Mouse (Mus musculus) limb, embryonic 12.5 days (tissue): ENCODE measurements around the gene Slc30a4. TPM values are rescaled to one million over a fixed set of nuclear protein-coding genes. Genes with fewer than 3 reads are reported as not detected.
A peak's percentile ranks its signal among the peaks of the same experiment; 100 is the strongest.

ENCODE experiments used
- ATAC-seq: fragments of 200-750 bp; cut with Nextera tagmentation; 2 replicates; pipeline ENCODE4 v1.8.0; 2017; ENCODE audit warnings: low read depth, moderate TSS enrichment; ENCODE audit not compliant: insufficient number of reproducible peaks, insufficient read depth, low FRiP score, low TSS enrichment
- H3K27ac ChIP-seq: fragments of 300-500 bp; sonication (generic); 2 replicates; pipeline ENCODE4 v1.5.1; 2016; ENCODE audit warnings: mild to moderate bottlenecking, moderate library complexity
- H3K27me3 ChIP-seq: fragments of 300-500 bp; sonication (generic); 2 replicates; pipeline ENCODE4 v1.6.1; 2016; ENCODE audit warnings: mild to moderate bottlenecking, moderate library complexity
- H3K36me3 ChIP-seq: fragments of 300-500 bp; sonication (generic); 2 replicates; pipeline ENCODE4 v1.6.1; 2016; ENCODE audit warnings: mild to moderate bottlenecking, moderate library complexity
- H3K4me1 ChIP-seq: fragments of 300-500 bp; sonication (generic); replicated peaks from 2 replicates; pipeline ENCODE4 v1.6.1; 2016
- H3K4me2 ChIP-seq: fragments of 300-500 bp; sonication (generic); 2 replicates; pipeline ENCODE4 v1.6.1; 2016; ENCODE audit warnings: mild to moderate bottlenecking, moderate library complexity
- H3K4me3 ChIP-seq: fragments of 300-500 bp; sonication (generic); replicated peaks from 2 replicates; pipeline ENCODE4 v1.5.1; 2016; ENCODE audit warnings: mild to moderate bottlenecking
- H3K9ac ChIP-seq: fragments of 300-500 bp; sonication (generic); replicated peaks from 2 replicates; pipeline ENCODE4 v1.6.1; 2016; ENCODE audit warnings: mild to moderate bottlenecking, moderate library complexity
- H3K9me3 ChIP-seq: fragments of 300-500 bp; sonication (generic); 2 replicates; pipeline ENCODE4 v1.6.1; 2016; ENCODE audit warnings: mild to moderate bottlenecking, moderate library complexity
- WGBS: fragments of 180-500 bp; shearing (Covaris S2); methylation state at CpG from one replicate; pipeline ENCODE4 v1.1.7; 2016; 5-methylcytosine and 5-hydroxymethylcytosine counted together
- polyA plus RNA-seq: library from polyadenylated mRNA; unstranded; fragments of >200 nt; fragmentation: Nextera tagmentation; extraction: Ambion mirVana; gene quantifications from 2 replicates; pipeline ENCODE4 v1.2.1, GENCODE M21; 2016

Gene Slc30a4
- polyA plus RNA-seq: 11.1 and 12.4 TPM in 2 replicates

DNA sequence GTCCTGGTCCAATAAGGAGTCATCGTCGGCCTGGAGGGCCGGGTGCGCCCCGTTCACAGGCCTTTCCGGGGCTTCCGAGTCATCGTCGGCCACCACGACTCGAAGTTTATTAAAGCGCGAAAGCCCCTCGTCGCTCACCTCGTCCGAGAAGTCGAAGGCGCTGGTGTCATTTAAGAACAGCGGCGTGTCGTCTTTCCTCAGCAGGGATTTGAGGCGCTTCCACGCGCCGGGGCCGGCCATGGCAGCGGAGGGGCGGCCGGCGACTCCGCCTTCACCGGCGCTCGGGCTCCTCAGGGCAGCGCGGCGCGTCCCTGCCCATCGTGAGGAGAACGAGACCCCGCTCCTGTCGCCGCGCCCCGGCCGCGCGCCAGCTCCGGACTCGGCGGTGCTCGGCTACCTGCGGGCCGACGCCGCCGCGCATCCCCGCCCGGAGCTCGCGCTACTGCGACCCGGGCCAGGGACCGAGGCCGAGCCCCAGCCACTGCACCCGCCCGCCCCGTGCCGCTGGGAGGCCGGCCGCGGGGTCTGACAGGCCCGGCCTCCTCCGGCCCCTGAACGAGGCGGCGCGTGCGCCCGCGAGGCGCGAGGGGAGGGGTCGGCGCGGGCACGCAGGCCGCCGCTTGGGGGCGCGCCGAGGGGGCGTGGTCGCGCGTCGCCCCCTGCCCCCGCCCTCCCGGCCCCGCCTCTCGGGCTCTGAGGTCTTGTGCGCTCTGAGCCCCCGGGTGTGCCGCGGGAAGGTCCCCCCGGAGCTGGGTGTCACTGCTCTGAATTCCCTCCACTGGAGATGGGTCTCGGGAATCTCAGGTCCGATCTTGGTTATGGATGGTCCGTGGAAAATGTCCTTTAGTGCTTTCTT is at the start of gene Slc30a4:
Slc30a4 (minus strand) TSS at position 483 of the 856 bp plus-strand sequence.
- Histone ChIP-seq H3K4me1 (peaks cover 10% of the 10 kb centered on the region), H3K4me3 (peak within 1 kb of the TSS; percentile 76), H3K9ac (peak within 1 kb of the TSS; percentile 82), H3K36me3 (no peaks in the 10 kb centered on the region), H3K27me3 (0 out of 2 replicates have a peak, but pooled peaks cover 4% of the 10 kb centered on the region), H3K4me2 (peak within 1 kb of the TSS; percentile 75), H3K27ac (peak within 1 kb of the TSS; percentile 80), H3K9me3 (no peaks in the 10 kb centered on the region)
- ATAC-seq: peak; percentile 97
- under 1% methylated on average over 92 of the region's 111 CpGs for WGBS

- Histone ChIP-seq H3K4me3 (no peak overlapping the region), H3K4me2 (no peak overlapping the region), H3K36me3 (peaks cover 56% of the 10 kb centered on the region), H3K4me1 (no peaks in the 10 kb centered on the region), H3K27me3 (no peaks in the 10 kb centered on the region), H3K9me3 (no peaks in the 10 kb centered on the region), H3K9ac (no peak overlapping the region), H3K27ac (no peak overlapping the region)
- 89% methylated on average over 9 of the region's 9 CpGs for WGBS
- ATAC-seq: no peak
Measured at GRCm38 (mm10) chr2:122746461-122746860, 44.0 kb upstream of the Slc30a4 start.

GRCm38 (mm10) chr2:122739023-122739422 is 36.6 kb upstream of the Slc30a4 start:
- Histone ChIP-seq H3K9me3 (no peaks in the 10 kb centered on the region), H3K27me3 (peaks cover 11% of the 10 kb centered on the region; the same call in 1 of the 2 replicates), H3K4me2 (peak overlapping the region; percentile 66), H3K4me3 (peak overlapping the region; percentile 87), H3K4me1 (peaks cover 8% of the 10 kb centered on the region), H3K27ac (no peak overlapping the region), H3K9ac (peak overlapping the region; percentile 92), H3K36me3 (peaks cover 8% of the 10 kb centered on the region; the same call in 1 of the 2 replicates)
- 24% methylated on average over 7 of the region's 7 CpGs for WGBS
- ATAC-seq: no peak

- H3K4me1 ChIP-seq: peaks cover 8% of the 10 kb centered on the region
- H3K9ac ChIP-seq: peak within 1 kb of the TSS; percentile 92
- peaks cover 2% of the 10 kb centered on the region; the same call in 1 of the 2 replicates for H3K36me3 ChIP-seq
- WGBS: under 1% methylated on average over 54 of the region's 59 CpGs
- no peaks in the 10 kb centered on the region for H3K9me3 ChIP-seq
- H3K4me3 ChIP-seq: peak within 1 kb of the TSS; percentile 87
- ATAC-seq: peak; percentile 85
- H3K27ac ChIP-seq: peak within 1 kb of the TSS; percentile 95
- H3K4me2 ChIP-seq: peak within 1 kb of the TSS; percentile 66
- H3K27me3 ChIP-seq: peaks cover 12% of the 10 kb centered on the region; the same call in 1 of the 2 replicates
Measured at GRCm38 (mm10) chr2:122737894-122738830, 35.7 kb upstream of the Slc30a4 start, which contains the start of gene Bloc1s6. Bloc1s6 (plus strand) TSS chr2:122738503.

- no peak overlapping the region for H3K9ac ChIP-seq
- H3K4me2 ChIP-seq: no peak overlapping the region
- H3K27ac ChIP-seq: no peak overlapping the region
- H3K9me3 ChIP-seq: no peaks in the 10 kb centered on the region
- H3K36me3 ChIP-seq: no peaks in the 10 kb centered on the region
- no peak for ATAC-seq
- H3K27me3 ChIP-seq: peaks cover 17% of the 10 kb centered on the region; the same call in 1 of the 2 replicates
- H3K4me1 ChIP-seq: no peaks in the 10 kb centered on the region
- 86% methylated on average over 2 of the region's 2 CpGs for WGBS
- no peak overlapping the region for H3K4me3 ChIP-seq
Measured at GRCm38 (mm10) chr2:122731456-122731855, 29.0 kb upstream of the Slc30a4 start.

- H3K9ac ChIP-seq: no peak overlapping the region
- H3K4me2 ChIP-seq: no peak overlapping the region
- H3K9me3 ChIP-seq: no peaks in the 10 kb centered on the region
- H3K27ac ChIP-seq: no peak overlapping the region
- H3K4me3 ChIP-seq: no peak overlapping the region
- no peaks in the 10 kb centered on the region for H3K4me1 ChIP-seq
- no peak for ATAC-seq
- no peaks in the 10 kb centered on the region for H3K36me3 ChIP-seq
- WGBS: 55% methylated on average over 10 of the region's 10 CpGs
- no peaks in the 10 kb centered on the region for H3K27me3 ChIP-seq
Measured at GRCm38 (mm10) chr2:122725604-122726003, 23.1 kb upstream of the Slc30a4 start.

GRCm38 (mm10) chr2:122720564-122720963 is 18.1 kb upstream of the Slc30a4 start:
- Histone ChIP-seq H3K9ac (no peak overlapping the region), H3K4me1 (no peaks in the 10 kb centered on the region), H3K27ac (no peak overlapping the region), H3K36me3 (no peaks in the 10 kb centered on the region), H3K4me2 (no peak overlapping the region), H3K4me3 (no peak overlapping the region), H3K9me3 (no peaks in the 10 kb centered on the region), H3K27me3 (no peaks in the 10 kb centered on the region)
- ATAC-seq: no peak
- WGBS: 76% methylated on average over 3 of the region's 3 CpGs

- no peak for ATAC-seq
- no peak overlapping the region for H3K4me2 ChIP-seq
- H3K36me3 ChIP-seq: no peaks in the 10 kb centered on the region
- no peak overlapping the region for H3K4me3 ChIP-seq
- H3K9me3 ChIP-seq: no peaks in the 10 kb centered on the region
- no peak overlapping the region for H3K27ac ChIP-seq
- no peak overlapping the region for H3K9ac ChIP-seq
- no peaks in the 10 kb centered on the region for H3K4me1 ChIP-seq
- WGBS: 56% methylated on average over 1 of the region's 1 CpGs
- H3K27me3 ChIP-seq: no peaks in the 10 kb centered on the region
Measured at GRCm38 (mm10) chr2:122719232-122719631, 16.8 kb upstream of the Slc30a4 start.

- no peak overlapping the region for H3K4me3 ChIP-seq
Measured at GRCm38 (mm10) chr2:122716301-122716842, 13.9 kb upstream of the Slc30a4 start.

DNA sequence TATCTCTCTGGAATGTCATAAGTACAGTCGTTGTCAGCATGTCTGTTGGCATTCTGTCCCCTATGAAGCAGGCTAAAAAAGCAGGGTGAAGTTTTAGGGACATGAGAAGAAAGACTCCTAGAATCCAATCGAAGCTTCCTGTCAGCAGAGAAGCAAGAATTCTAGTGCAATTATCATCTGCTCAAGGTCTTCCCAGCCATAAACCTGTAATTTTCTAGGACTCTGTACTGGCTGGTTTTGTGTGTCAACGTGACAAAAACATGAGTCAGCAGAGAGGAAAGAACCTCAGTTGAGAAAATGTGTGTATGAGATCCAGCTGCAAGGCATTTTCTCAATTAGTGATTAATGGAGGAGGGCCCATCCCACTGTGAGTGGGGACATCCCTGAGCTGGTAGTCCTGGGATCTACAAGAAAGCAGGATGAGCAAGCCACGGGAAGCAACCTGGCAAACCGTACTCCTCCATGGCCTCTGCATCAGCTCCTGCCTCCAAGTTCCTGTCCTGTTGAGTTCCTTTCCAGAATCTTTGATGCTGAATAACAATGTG is 12.8 kb upstream of the Slc30a4 start:
- Histone ChIP-seq H3K4me2 (no peak overlapping the region), H3K9me3 (no peaks in the 10 kb centered on the region), H3K36me3 (no peaks in the 10 kb centered on the region), H3K4me3 (no peak overlapping the region), H3K9ac (no peak overlapping the region), H3K27ac (no peak overlapping the region), H3K4me1 (no peaks in the 10 kb centered on the region), H3K27me3 (no peaks in the 10 kb centered on the region)
- ATAC-seq: no peak
- WGBS: 72% methylated on average over 5 of the region's 5 CpGs

More at GRCm38 (mm10) chr2:122716301-122716842, 13.9 kb upstream of the Slc30a4 start:
- Histone ChIP-seq H3K9ac (no peak overlapping the region), H3K9me3 (no peaks in the 10 kb centered on the region), H3K36me3 (no peaks in the 10 kb centered on the region), H3K27ac (no peak overlapping the region), H3K4me2 (no peak overlapping the region), H3K27me3 (no peaks in the 10 kb centered on the region), H3K4me1 (no peaks in the 10 kb centered on the region)
- no peak for ATAC-seq
- 89% methylated on average over 3 of the region's 3 CpGs for WGBS
